Mouse (Mus musculus): ENCODE results near the gene Slc2a2.

Gene Slc2a2

GRCm38 (mm10) chr3:28697797-28698196 is at the start of gene Slc2a2:
Gene Slc2a2 (plus strand): TSS chr3:28697903.
- DNase-seq (ENCODE audit: inconsistent age in 2 of 2, low spot score in 1 of 2): no peak

- no peak for DNase-seq (ENCODE audit: inconsistent age in 2 of 2, low spot score in 1 of 2)
Observed at GRCm38 (mm10) chr3:28652574-28652973, 45.1 kb upstream of the Slc2a2 start.

GRCm38 (mm10) chr3:28653043-28653442 is 44.7 kb upstream of the Slc2a2 start:
- no peak for DNase-seq (ENCODE audit: inconsistent age in 2 of 2, low spot score in 1 of 2)

GRCm38 (mm10) chr3:28654740-28655139 is 43.0 kb upstream of the Slc2a2 start:
- no peak for DNase-seq (ENCODE audit: inconsistent age in 2 of 2, low spot score in 1 of 2)

- no peak for DNase-seq (ENCODE audit: inconsistent age in 2 of 2, low spot score in 1 of 2)
Observed at GRCm38 (mm10) chr3:28658349-28658748, 39.4 kb upstream of the Slc2a2 start.

- no peak for DNase-seq (ENCODE audit: inconsistent age in 2 of 2, low spot score in 1 of 2)
Observed at GRCm38 (mm10) chr3:28680851-28681250, 16.9 kb upstream of the Slc2a2 start.

GRCm38 (mm10) chr3:28681866-28682265 is 15.8 kb upstream of the Slc2a2 start:
- DNase-seq (ENCODE audit: inconsistent age in 2 of 2, low spot score in 1 of 2): no peak

- DNase-seq (ENCODE audit: inconsistent age in 2 of 2, low spot score in 1 of 2): no peak
Observed at GRCm38 (mm10) chr3:28682411-28682810, 15.3 kb upstream of the Slc2a2 start.

- DNase-seq (ENCODE audit: inconsistent age in 2 of 2, low spot score in 1 of 2): no peak
Observed at GRCm38 (mm10) chr3:28685510-28685909, 12.2 kb upstream of the Slc2a2 start.

- no peak for DNase-seq (ENCODE audit: inconsistent age in 2 of 2, low spot score in 1 of 2)
Observed at GRCm38 (mm10) chr3:28694811-28695210, 2.9 kb upstream of the Slc2a2 start.

GRCm38 (mm10) chr3:28695608-28696007 is 2.1 kb upstream of the Slc2a2 start:
- DNase-seq (ENCODE audit: inconsistent age in 2 of 2, low spot score in 1 of 2): no peak

GRCm38 (mm10) chr3:28696162-28696561 is 1.5 kb upstream of the Slc2a2 start:
- no peak for DNase-seq (ENCODE audit: inconsistent age in 2 of 2, low spot score in 1 of 2)

- DNase-seq (ENCODE audit: inconsistent age in 2 of 2, low spot score in 1 of 2): no peak
Observed at GRCm38 (mm10) chr3:28699601-28700000, 1.9 kb downstream of the Slc2a2 start.

- DNase-seq (ENCODE audit: inconsistent age in 2 of 2, low spot score in 1 of 2): no peak
Observed at GRCm38 (mm10) chr3:28705522-28706137, 7.9 kb downstream of the Slc2a2 start.

GRCm38 (mm10) chr3:28706736-28707135 is 9.0 kb downstream of the Slc2a2 start:
- DNase-seq (ENCODE audit: inconsistent age in 2 of 2, low spot score in 1 of 2): no peak

GRCm38 (mm10) chr3:28709740-28710139 is 12.0 kb downstream of the Slc2a2 start:
- DNase-seq (ENCODE audit: inconsistent age in 2 of 2, low spot score in 1 of 2): peak in 1 of 2 experiments; percentile 60

- DNase-seq (ENCODE audit: inconsistent age in 2 of 2, low spot score in 1 of 2): no peak
Observed at GRCm38 (mm10) chr3:28713913-28714698, 16.4 kb downstream of the Slc2a2 start.

- no peak for DNase-seq (ENCODE audit: inconsistent age in 2 of 2, low spot score in 1 of 2)
Observed at GRCm38 (mm10) chr3:28718521-28718920, 20.8 kb downstream of the Slc2a2 start.

GRCm38 (mm10) chr3:28721218-28721617 is 23.5 kb downstream of the Slc2a2 start:
- no peak for DNase-seq (ENCODE audit: inconsistent age in 2 of 2, low spot score in 1 of 2)

GRCm38 (mm10) chr3:28721838-28722237 is 24.1 kb downstream of the Slc2a2 start:
- DNase-seq (ENCODE audit: inconsistent age in 2 of 2, low spot score in 1 of 2): peak in 1 of 2 experiments; percentile 26

- DNase-seq (ENCODE audit: inconsistent age in 2 of 2, low spot score in 1 of 2): no peak
Observed at GRCm38 (mm10) chr3:28722531-28722930, 24.8 kb downstream of the Slc2a2 start.

- no peak for DNase-seq (ENCODE audit: inconsistent age in 2 of 2, low spot score in 1 of 2)
Observed at GRCm38 (mm10) chr3:28723534-28723933, 25.8 kb downstream of the Slc2a2 start.

GRCm38 (mm10) chr3:28725203-28725602 is 27.5 kb downstream of the Slc2a2 start:
- no peak for DNase-seq (ENCODE audit: inconsistent age in 2 of 2, low spot score in 1 of 2)
